In genomic region chr4:150757291-150757741, GRCm38 (mm10) we compare ENCODE assay signal across 8 mouse cellular contexts.
A peak's percentile ranks its signal among the peaks of the same experiment; 100 is the strongest.
DNase-seq lines count a peak whose midpoint lies in the region; ATAC-seq and TF ChIP-seq lines count a peak whose summit lies in the region.

No protein-coding gene starts in this region.

- TF ChIP-seq CTCF in liver, embryonic 14.5 days (IDR thresholded peaks at IDR 0.05; ENCODE audit: low read depth), result peak; percentile 27; the same call in 1 of the 2 replicates

- no peak for ATAC-seq in neural tube, embryonic 11.5 days (ENCODE audit: insufficient read depth, low FRiP score, low TSS enrichment)
- ATAC-seq in embryonic facial prominence, embryonic 15.5 days (ENCODE audit: insufficient number of reproducible peaks, low FRiP score, low TSS enrichment, low read depth), result 0 out of 2 replicates have a peak, but pooled peaks have one; percentile 12
- ATAC-seq in liver, embryonic 14.5 days (ENCODE audit: insufficient read depth), result no peak
- peak; percentile 32; the same call in 1 of the 2 replicates for ATAC-seq in neural tube, embryonic 15.5 days (ENCODE audit: low FRiP score)

- H3K4me3 ChIP-seq in neural tube, embryonic 11.5 days (ENCODE audit: low read depth, low read length), result no peak overlapping the region
- no peak overlapping the region for H3K4me3 ChIP-seq in embryonic facial prominence, embryonic 15.5 days (replicated peaks)
- no peak overlapping the region for H3K4me3 ChIP-seq in liver, embryonic 14.5 days (ENCODE audit: insufficient read depth in 1 of 2, low read depth in 2 of 2, low read length in 2 of 2)
- no peak overlapping the region for H3K4me3 ChIP-seq in neural tube, embryonic 15.5 days (replicated peaks)

- peaks cover 19% of the 10 kb centered on the region for H3K4me1 ChIP-seq in neural tube, embryonic 11.5 days (ENCODE audit: control insufficient read depth, insufficient read depth, low read length)
- H3K4me1 ChIP-seq in embryonic facial prominence, embryonic 15.5 days, result peaks cover 22% of the 10 kb centered on the region
- H3K4me1 ChIP-seq in liver, embryonic 14.5 days (replicated peaks; ENCODE audit: control insufficient read depth in 2 of 2, insufficient read depth in 2 of 2, low read length in 1 of 2), result no peaks in the 10 kb centered on the region; a peak in 1 of 4 replicates
- H3K4me1 ChIP-seq in neural tube, embryonic 15.5 days, result peaks cover 29% of the 10 kb centered on the region

- peak overlapping the region; percentile 56; the same call in 1 of the 2 replicates for H3K9ac ChIP-seq in neural tube, embryonic 11.5 days (ENCODE audit: low read length)
- no peak overlapping the region for H3K9ac ChIP-seq in embryonic facial prominence, embryonic 15.5 days
- no peak overlapping the region for H3K9ac ChIP-seq in liver, embryonic 14.5 days (replicated peaks)
- H3K9ac ChIP-seq in neural tube, embryonic 15.5 days (replicated peaks), result no peak overlapping the region

- H3K36me3 ChIP-seq in neural tube, embryonic 11.5 days (ENCODE audit: control insufficient read depth, insufficient read depth, low read length), result no peaks in the 10 kb centered on the region
- H3K36me3 ChIP-seq in embryonic facial prominence, embryonic 15.5 days, result no peaks in the 10 kb centered on the region
- no peaks in the 10 kb centered on the region for H3K36me3 ChIP-seq in liver, embryonic 14.5 days (replicated peaks; ENCODE audit: control insufficient read depth, insufficient read depth, low read depth)
- H3K36me3 ChIP-seq in neural tube, embryonic 15.5 days, result no peaks in the 10 kb centered on the region

- DNase-seq in neural tube, embryonic 11.5 days (ENCODE audit: low spot score), result peak; percentile 63
- no peak for DNase-seq in neural tube, embryonic 10.5 days (ENCODE audit: extremely low spot score, low spot score)
- DNase-seq in liver, embryonic 14.5 days (ENCODE audit: low read depth in 3 of 3, low spot score in 3 of 3), result no peak
- no peak for DNase-seq in ovary, postnatal 14 days (ENCODE audit: low spot score)
- no peak for DNase-seq in ovary, postnatal 10 days (ENCODE audit: low spot score)
- no peak for DNase-seq in spleen, postnatal 10 days (ENCODE audit: low spot score in 2 of 2)

- no peak overlapping the region; the same call in 1 of the 2 replicates for H3K4me2 ChIP-seq in neural tube, embryonic 11.5 days (ENCODE audit: low read depth)
- H3K4me2 ChIP-seq in embryonic facial prominence, embryonic 15.5 days (replicated peaks), result no peak overlapping the region
- H3K4me2 ChIP-seq in liver, embryonic 14.5 days (ENCODE audit: low read depth), result no peak overlapping the region
- no peak overlapping the region for H3K4me2 ChIP-seq in neural tube, embryonic 15.5 days

- TF ChIP-seq EP300 in liver, embryonic 14.5 days (IDR thresholded peaks at IDR 0.05; ENCODE audit: low read depth), result no peak

- no peaks in the 10 kb centered on the region for H3K9me3 ChIP-seq in neural tube, embryonic 11.5 days (ENCODE audit: control insufficient read depth, low read length)
- H3K9me3 ChIP-seq in embryonic facial prominence, embryonic 15.5 days (replicated peaks), result no peaks in the 10 kb centered on the region
- H3K9me3 ChIP-seq in liver, embryonic 14.5 days (ENCODE audit: control insufficient read depth, low read length), result no peaks in the 10 kb centered on the region
- no peaks in the 10 kb centered on the region for H3K9me3 ChIP-seq in neural tube, embryonic 15.5 days (replicated peaks)

- H3K27me3 ChIP-seq in neural tube, embryonic 11.5 days (ENCODE audit: control insufficient read depth, insufficient read depth, low read length), result no peaks in the 10 kb centered on the region
- H3K27me3 ChIP-seq in embryonic facial prominence, embryonic 15.5 days, result no peaks in the 10 kb centered on the region
- H3K27me3 ChIP-seq in liver, embryonic 14.5 days (ENCODE audit: control insufficient read depth, insufficient read depth, low read length), result no peaks in the 10 kb centered on the region
- no peaks in the 10 kb centered on the region for H3K27me3 ChIP-seq in neural tube, embryonic 15.5 days (replicated peaks)

- 75% methylated on average over 10 of the region's 10 CpGs for WGBS in neural tube, embryonic 11.5 days
- 63% methylated on average over 10 of the region's 10 CpGs for WGBS in embryonic facial prominence, embryonic 15.5 days
- WGBS in liver, embryonic 14.5 days (ENCODE audit: insufficient replicate concordance), result 62% methylated on average over 10 of the region's 10 CpGs
- WGBS in neural tube, embryonic 15.5 days, result 68% methylated on average over 10 of the region's 10 CpGs

- H3K27ac ChIP-seq in neural tube, embryonic 11.5 days (ENCODE audit: low read depth, low read length), result peak overlapping the region; percentile 96
- 0 out of 2 replicates have a peak overlapping the region, but pooled peaks have one; percentile 58 for H3K27ac ChIP-seq in embryonic facial prominence, embryonic 15.5 days (replicated peaks)
- no peak overlapping the region for H3K27ac ChIP-seq in liver, embryonic 14.5 days
- peak overlapping the region; percentile 81 for H3K27ac ChIP-seq in neural tube, embryonic 15.5 days (replicated peaks)

Comparison
In these comparisons a context has a peak if more than half of its experiments do, and no peak if none do; other contexts are left out.
1. ATAC-seq: peak in embryonic facial prominence, embryonic 15.5 days (single experiment) and neural tube, embryonic 15.5 days (single experiment); none in neural tube, embryonic 11.5 days (single experiment) and liver, embryonic 14.5 days (single experiment).